Mouse (Mus musculus): ENCODE measurements around the gene Fads1.
A peak's percentile ranks its signal among the peaks of the same experiment; 100 is the strongest.

The Fads1 gene

GRCm38 (mm10) chr19:10216101-10216500 lies 33.4 kb downstream of the Fads1 start:
- DNase-seq: no peak

GRCm38 (mm10) chr19:10219108-10219507 lies 36.4 kb downstream of the Fads1 start:
- peak; percentile 53 for DNase-seq

GRCm38 (mm10) chr19:10219593-10219992 lies 36.9 kb downstream of the Fads1 start:
- no peak for DNase-seq

- peak; percentile 32 for DNase-seq
Measured at GRCm38 (mm10) chr19:10221585-10221984, 38.9 kb downstream of the Fads1 start.

- peak; percentile 46 for DNase-seq
Measured at GRCm38 (mm10) chr19:10222656-10223055, 40.0 kb downstream of the Fads1 start.

GRCm38 (mm10) chr19:10223561-10223960 lies 40.9 kb downstream of the Fads1 start:
- no peak for DNase-seq

GRCm38 (mm10) chr19:10224637-10225453 lies 42.2 kb downstream of the Fads1 start:
- DNase-seq: no peak

GRCm38 (mm10) chr19:10225767-10226166 lies 43.1 kb downstream of the Fads1 start:
- DNase-seq: no peak

- peak; percentile 33 for DNase-seq
Measured at GRCm38 (mm10) chr19:10231016-10231415, 48.3 kb downstream of the Fads1 start.

GRCm38 (mm10) chr19:10231871-10232270 lies 49.2 kb downstream of the Fads1 start:
- DNase-seq: no peak

GRCm38 (mm10) chr19:10232327-10233017 lies 49.8 kb downstream of the Fads1 start:
- no peak for DNase-seq

- peak; percentile 52 for DNase-seq
Measured at GRCm38 (mm10) chr19:10235784-10236565, 53.3 kb downstream of the Fads1 start.

- peak; percentile 39 for DNase-seq
Measured at GRCm38 (mm10) chr19:10238477-10238876, 55.8 kb downstream of the Fads1 start.

- no peak for DNase-seq
Measured at GRCm38 (mm10) chr19:10239419-10239818, 56.7 kb downstream of the Fads1 start.

GRCm38 (mm10) chr19:10239975-10240653 lies 57.4 kb downstream of the Fads1 start:
- no peak for DNase-seq

- peak; percentile 82 for DNase-seq
Measured at GRCm38 (mm10) chr19:10240654-10241305, 58.1 kb downstream of the Fads1 start, which contains the start of gene Myrf. Gene Myrf (minus strand): TSS chr19:10240748.

GRCm38 (mm10) chr19:10242916-10243315 lies 60.2 kb downstream of the Fads1 start:
- DNase-seq: no peak

- peak; percentile 69 for DNase-seq
Measured at GRCm38 (mm10) chr19:10244183-10244582, 61.5 kb downstream of the Fads1 start.
